Mouse (Mus musculus): Measurements from ENCODE around the gene Pcdh7.

The Pcdh7 gene

DNA sequence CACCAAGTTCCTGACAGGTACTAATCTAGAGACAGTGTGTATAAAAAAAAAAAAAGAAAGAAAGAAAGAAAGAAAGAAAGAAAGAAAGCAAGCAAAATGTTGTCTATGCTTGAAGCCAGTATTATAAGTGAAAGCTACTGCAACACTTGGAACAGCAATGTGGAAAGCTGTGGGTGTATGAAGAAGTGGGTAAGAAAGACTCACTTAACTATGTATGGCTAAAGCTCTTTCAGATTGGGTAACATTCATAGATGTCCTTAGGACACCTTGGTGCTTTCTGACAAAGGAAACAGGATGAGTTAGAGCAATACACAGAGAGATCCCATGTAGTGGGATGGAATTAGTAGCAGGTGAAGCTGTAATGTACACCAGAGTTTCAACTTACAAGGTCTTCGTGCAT lies 32.6 kb downstream of the Pcdh7 start:
- no peak for DNase-seq

DNA sequence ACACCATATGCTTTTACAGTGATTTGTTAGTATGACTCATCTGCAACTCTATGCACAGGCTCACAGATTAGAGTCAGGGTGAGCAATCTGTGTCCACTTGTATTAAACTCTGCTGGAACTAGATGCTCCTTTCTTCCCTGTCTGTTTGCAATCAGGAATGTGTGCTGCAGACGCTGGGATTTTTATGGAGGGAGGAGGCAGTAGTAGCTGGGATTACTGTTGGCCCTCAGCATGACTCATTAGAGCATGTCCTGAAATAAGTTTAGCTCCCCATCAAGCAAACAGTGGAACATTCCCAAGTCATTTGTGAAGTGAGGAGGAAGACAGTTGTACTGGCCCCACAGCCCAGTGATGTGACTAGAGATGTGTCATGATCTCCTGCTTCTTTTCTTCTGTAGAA lies 38.0 kb downstream of the Pcdh7 start:
- DNase-seq: no peak

DNA sequence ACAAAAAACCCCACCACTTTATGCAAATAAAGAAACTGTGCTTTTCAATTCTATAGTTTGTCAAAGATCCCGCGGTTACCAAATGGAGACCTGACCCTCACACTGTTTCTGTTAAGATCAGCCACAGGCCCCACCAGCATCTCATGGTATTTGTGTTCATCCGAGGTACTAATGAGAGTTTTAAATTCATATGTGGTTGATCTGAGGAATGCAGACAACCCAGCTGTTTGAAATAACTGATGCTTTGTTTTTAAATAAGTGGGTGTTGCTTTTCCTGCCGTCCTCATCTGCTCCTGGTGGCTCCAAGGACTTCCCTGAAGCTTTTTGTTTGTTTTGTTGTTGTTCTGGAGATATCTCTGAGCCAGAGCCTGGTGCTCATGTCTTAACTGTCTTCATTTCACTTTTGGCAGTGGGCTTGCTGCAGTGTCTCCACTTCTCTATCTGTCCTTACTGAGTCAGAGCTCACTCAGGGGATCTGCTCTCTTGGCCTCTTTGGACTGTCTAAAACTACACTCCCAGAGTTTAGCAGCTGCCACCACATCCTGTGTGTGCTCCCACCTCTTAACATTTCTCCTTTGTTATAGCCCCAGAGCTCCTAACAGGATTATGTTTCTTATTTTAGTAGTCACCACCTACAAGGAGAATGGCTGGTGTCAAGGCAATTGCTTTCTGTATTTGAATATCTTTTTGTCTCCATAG lies 39.1 kb downstream of the Pcdh7 start:
- DNase-seq: no peak

DNA sequence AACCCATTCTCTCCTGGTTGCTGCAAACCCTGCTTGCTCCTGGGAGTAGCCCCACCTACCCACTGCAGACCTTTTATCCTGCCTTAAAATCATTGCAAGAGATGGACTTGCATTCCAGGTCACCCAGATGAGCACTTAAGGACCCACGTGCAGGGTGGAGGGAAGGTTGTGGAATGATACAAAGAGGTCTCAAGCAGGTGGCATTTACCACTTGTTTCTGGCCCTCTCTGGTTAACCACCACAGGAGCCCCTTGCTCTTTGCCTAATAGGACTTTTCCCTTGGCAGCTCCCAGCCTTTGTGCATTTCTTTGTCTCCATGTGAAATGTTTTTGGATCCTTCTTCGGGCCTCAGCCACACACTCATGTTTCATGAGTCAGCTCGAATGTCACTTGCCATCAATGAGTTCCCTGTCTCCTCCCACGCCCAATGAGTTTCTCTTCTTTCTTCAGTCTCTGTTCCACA lies 39.7 kb downstream of the Pcdh7 start:
- no peak for DNase-seq

DNA sequence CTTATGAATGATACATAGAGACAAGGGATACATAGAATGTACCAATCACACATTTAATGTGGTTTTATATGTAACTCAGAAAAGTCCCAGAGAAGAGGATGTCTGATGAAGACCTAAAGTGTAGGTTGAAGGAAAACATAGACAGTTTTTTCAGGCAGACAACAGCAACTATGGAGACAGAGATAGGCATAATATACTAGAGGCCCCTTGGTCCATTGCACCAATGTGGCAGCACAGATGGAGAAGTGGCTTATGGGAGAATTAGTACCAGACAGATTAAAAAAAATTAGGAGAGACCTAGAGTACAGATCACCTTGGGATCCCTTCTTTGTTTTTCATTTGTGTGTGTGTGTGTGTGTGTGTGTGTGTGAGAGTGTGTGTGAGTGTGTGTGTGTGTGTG lies 41.2 kb downstream of the Pcdh7 start:
- DNase-seq: no peak

DNA sequence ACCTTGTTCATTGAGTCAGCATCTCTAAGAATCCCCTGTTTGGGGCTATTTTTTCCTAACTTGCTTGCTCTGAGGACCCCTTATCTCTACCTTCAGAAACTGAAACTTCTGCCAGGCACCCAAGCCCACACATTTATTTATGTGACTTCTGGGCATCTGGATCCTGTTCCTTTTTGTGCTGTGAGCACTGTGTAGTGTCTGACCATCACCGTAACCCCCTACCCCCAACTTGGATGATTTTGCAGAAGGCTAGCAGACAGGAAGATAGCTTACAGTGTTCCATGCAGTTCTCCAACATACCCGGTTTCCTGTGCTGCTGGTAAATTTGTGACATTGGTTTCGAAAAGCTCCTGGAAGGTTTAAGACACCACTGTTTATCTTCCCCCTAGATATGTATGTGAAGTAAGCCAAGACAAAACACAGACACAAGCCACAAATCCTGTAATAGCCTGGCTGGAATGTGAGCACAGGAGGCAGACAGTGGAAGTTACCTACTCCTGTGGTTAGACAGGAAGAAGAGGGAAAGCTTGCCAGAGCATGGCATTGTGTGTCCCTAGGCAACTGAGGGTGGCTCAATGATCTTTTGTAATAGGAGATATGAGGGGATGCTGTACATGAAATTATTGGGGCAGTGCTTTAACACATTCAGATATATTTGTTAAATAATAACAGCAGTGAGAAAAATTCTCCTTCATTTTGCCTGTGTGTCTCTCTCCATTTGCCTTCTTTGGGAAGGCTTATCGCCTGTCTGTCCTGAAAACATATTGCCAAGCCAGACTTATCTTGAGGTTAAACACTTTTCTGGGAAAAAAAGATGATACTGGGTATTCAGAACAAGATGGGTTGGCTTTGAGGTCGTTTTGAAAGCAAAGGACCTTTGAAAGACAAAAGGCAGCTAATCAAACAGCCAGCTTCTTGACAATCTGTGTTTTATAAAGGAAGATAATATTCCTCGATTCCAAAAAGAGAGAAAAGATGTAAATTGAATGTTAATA lies 42.6 kb downstream of the Pcdh7 start:
- no peak for DNase-seq

DNA sequence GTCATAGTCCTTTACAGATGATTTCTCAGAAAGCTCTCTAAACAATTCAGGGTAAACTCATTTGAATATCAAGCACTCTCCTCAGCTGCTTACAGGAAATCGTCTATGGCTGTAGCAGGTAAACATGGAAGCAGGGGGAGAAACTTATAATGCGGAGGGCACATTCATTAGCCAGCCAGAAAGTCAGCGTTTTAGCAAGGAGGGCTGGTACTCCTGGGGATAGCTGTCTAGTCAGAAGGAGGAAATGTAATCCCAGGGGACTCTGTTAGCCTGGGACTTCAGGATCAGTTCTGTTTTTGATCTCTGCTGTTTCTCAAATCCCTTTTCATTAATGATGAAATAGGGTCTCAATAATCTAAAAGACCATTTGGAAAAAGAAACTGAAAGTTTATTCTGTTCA lies 47.6 kb downstream of the Pcdh7 start:
- no peak for DNase-seq

DNA sequence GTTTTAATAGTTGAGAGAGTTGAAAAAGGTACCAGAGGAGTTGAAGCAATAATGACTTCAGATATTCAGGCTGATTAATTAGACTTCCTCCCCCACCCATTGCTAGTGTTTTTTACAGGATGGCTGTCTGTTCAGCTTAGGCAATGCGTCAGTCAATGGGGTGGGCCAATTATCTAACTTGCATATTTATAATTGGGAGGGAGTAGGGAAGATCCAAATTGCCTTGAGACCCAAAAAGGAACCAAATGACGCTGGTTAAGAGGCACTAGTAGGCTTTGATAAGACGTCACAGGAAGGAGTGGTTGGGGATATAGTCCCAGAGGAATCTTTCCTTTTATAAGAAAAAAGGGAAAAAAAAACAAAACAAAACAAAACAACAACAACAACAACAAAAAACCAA lies 49.6 kb downstream of the Pcdh7 start:
- DNase-seq: no peak

DNA sequence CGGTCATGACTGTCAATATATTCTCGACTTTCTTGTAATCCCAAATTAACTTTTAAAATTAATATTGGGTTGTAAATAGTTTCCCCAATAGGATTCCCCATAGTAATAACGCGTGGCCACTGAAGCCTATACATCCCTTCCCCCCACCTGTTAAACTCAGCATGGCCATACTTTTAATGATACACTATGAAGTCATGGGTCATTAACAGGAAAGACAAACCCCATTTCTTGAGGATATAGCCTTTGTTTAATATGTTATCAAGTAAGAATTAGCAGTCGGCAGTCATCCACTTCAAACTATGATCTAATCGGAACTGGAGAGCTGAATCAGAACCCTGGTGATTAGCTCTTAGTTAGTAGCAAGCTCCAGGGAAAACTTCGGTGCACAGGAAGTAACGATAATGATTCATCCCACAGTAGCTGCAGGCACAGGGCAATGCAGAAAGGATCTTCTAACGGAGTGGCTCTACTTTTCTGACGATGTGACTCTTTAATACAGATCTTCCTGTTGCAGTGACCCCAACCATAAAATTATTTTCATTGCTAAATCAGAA lies 50.8 kb downstream of the Pcdh7 start:
- DNase-seq: no peak

DNA sequence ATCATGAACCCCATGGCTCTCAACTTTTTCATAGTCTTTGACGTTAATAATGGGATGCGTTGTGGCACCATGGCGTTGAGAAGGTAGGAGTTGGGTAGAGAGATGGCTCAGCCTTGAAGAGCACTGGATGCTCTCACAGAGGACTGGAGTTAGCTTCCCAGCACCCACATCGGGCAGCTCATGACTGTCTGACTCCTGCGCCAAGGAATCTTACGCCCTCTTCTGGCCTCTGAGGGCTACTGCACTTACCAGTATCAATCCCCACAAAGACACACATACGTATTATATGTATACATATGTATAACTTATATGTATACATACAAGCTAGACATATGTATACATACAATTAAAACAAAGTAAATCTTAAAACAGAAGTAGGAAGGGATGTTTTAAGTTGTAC lies 51.9 kb downstream of the Pcdh7 start:
- DNase-seq: no peak

DNA sequence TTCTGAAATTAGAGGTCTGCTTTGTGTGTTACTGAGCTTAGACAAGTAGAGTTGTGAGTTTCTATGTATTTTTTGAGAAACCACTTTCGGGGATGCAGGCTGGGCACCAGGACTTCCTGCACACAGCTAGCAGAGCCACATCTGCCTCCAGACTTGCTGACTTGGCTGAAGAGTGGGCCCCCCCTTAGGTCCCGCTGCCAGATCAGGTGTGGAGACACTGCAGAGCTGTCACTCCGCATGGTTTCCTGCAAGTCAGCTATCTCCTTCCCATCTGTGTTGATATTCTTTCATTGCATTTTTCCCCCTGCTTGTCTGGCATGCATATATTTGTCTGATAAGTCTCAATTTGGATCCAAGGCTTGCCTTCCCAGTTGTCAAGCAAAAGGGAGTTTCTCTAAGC lies 52.6 kb downstream of the Pcdh7 start:
- DNase-seq: no peak

DNA sequence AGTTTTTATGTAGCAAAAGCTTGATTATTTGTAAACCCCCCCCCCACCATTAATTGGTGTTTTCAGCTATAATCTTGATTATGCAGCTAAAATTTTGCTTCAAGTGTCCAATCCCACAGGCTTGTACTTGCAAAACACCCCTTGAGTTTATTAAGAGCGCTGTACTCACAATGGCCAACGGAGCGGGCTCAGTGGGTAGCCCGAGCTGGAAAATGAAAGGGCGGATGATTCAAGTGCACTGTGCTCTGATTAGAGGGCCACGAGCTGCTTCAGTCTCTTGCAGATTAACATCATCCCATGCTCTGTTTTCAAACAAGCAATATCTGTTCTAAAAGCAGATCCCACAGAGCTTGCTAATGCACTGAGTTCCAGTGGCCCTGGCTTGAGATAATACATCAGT lies 53.4 kb downstream of the Pcdh7 start:
- DNase-seq: no peak

DNA sequence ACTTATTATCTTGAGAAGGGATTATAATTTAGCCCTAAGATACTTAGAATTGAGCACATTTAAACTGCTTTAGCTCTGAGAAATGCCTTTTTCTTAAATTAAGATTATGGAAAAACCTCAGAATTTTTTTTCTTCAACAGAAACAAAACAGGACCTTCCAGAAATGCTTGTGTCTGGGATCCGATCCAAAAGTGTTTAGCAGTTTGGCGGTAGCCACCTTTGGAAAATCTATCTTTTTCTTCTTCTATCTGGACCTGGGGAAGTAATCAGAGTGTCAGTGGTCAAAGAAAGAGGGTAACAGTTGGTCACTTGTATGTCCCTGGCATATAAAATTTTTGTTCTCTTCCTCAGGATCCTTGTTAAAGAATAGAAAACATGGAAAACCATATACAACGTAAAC lies 54.9 kb downstream of the Pcdh7 start:
- no peak for DNase-seq

DNA sequence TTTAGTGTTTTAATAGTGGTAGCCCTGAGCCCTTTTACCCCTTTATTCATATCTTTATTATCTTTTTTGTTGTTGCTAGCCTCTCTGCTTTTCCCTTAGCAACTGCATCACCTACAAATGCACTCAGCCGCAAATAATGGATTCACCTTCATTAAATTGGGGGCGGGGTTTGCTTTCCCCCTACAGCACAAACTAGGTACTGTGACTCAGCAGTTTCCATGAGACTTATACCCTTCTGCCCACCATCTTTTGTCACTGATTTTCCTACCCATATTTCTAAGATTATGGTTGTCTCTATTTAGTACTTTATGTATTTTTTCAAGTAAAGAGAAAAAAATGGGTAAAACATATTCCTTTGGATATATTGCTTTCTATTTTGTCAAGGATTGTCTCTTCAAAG lies 56.7 kb downstream of the Pcdh7 start:
- no peak for DNase-seq

DNA sequence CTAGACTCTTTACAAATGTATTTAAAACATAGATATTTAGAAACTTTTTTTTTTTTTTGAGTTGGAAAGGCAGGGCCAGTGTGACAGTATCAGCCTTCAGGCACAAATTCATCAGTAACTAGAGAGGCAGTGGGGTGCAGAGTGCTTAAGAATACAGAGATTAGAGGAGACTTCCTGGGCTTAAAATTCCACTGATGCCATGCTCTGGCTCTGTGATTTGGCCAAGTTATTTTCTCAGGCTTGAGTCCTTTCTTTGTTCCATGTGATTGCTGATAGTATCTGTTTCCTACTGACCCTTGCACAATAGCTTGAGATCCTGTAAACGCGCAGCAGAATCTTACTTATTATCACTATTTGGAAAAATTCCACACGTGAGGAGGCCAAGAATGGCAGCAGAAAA lies 60.3 kb downstream of the Pcdh7 start:
- DNase-seq: no peak

DNA sequence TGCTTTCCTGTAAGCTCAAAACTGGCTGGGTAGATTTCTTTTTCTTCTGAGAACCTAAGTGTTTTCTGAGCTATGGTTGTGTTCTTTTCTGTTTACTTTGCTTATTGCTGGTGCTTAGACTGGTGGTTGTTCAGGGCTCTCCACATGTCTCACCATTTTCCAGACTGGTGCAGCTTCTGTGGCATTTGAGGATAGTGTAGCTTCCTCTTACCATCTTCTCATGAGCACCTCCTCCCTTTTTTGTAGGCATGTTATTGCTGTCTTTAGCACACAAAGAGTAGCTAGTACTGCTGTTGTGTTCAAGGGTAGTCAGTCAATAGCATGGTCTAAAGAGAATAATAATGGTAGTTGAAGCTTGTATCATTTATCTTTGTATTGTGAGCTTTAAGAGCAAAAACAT lies 62.2 kb downstream of the Pcdh7 start:
- no peak for DNase-seq

DNA sequence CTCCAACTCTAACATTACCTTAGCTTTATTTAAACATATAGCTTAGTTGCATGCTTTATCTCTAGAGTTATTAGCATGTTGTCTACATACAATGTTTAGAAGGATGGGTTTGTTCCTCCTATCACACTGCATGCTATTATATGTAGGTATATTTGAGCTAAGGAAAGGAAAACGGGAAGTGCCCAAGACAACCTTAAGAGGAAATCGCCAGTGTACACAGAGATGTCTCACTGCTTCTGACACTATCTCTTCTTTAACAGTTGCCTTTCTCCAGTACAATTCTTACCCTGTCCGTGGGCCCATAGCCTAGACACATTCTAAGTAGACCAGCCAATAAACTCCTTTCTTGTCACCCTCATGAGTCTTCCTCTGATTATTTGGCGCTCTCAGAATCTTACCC lies 62.8 kb downstream of the Pcdh7 start:
- no peak for DNase-seq

DNA sequence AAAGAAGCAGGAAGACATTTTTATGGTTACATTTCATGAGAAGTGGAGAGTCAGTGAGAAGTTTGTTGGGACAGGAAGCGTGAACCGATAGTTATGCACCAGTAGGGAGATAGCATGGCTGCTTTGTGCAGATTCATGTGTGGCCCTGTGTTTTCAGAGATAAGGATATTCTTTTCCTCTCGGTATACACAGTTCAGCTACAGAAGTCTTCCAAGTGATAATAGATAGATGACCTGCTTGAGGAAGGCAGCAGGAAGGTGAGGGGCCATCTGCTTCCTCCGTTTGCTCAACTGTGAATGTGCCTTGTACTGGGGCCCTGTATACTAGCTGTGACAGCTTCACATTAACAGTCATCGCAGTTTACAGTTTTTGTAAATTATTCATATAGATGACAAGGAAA lies 64.2 kb downstream of the Pcdh7 start:
- no peak for DNase-seq

DNA sequence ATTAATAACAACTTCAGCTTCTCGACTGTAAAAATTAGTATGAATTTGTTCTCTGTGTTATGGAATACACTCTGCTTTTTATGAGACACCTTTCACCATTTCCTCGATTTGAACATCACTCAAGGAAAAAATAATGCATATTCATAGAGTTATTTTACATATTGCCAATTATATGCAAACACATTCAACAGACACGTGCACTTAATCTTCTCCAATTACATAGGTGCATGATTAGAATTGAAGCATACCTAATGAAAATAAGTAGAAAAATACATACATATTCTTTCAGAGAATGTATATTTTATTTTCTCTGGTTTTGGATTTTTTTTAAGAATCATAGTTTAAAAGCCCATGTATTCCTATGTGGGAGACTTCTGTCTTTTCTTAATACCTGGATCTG lies 64.8 kb downstream of the Pcdh7 start:
- DNase-seq: no peak

DNA sequence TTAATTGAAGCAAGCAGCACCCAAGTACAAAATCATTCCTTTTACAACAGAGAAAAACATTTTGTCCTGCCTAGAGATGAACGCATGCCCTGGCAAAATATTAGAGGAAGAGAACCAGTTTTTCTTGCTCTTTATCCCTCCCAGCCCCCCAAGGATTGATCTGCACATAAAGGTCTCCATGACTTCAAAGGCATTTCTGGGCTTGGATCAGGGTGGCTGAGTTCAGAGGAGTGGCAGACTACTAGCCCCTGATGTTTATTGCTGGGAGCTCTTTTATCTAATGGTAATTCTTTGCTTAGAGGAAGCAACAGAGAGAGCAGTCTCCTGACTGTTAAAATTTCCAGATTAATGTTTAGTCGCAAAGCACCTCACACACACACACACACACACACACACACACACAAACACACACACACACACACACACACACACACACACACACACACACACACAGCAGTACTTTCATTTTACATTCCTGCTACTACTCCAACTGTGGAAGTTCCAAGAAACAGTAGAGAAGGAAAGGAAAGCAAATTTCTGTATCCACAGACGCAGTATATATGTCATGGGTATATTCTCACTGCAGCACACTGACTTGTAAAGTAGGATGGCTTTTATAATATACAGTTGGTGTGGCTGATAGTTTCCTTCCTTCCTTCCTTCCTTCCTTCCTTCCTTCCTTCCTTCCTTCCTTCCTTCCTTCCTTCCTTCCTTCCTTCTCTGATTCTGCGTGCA lies 71.2 kb downstream of the Pcdh7 start:
- no peak for DNase-seq

DNA sequence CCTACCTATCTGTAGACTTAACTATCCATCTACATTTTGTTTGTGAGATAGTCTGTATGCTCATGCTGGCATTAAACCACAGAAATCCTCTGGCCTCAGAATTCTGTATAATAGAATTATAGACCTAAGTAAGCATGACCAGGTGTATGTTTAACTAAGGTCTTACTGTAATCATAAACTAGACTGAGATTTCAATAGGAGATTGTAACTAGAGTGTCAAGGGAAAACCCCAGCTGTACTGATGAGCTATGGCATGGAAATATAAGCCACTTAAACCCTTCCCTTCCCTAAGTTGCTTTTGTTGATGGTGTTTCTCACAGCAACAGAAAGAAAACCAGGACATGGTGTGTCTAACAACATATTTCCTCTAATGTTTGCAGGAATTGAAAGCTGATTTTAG lies 78.6 kb downstream of the Pcdh7 start:
- no peak for DNase-seq

DNA sequence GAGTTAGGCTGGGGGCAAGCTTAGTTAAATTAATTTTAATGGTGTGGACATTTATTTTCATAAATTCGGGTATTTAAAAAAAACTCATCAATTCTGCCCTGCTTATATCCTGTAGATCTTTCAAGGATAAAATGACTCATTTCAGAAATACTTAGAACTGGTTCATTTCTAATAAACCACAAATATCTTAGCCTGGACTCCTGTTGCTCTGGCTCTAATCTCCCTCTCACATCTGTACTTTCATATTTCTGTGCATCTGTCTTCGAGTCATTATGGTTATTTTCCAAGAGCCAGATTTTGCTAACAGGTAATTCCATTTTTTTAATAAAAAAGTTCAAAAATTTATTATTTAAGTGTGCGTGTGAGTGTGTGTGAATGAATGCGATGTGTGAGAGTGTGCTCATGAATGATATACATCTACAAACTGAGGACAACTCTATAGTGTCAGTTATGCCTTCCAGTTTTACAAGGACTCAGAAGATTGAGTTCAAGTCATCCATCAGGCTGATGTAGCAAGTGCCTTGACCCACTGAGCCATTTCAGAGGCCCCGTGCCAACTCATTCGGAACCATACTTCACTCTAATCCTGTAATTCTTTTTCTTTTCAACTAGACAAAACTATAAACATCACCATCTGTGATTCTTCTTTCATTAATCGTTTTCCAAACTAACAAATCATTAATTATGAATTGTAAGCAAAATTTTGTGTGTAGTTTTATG lies 80.3 kb downstream of the Pcdh7 start:
- DNase-seq: no peak

DNA sequence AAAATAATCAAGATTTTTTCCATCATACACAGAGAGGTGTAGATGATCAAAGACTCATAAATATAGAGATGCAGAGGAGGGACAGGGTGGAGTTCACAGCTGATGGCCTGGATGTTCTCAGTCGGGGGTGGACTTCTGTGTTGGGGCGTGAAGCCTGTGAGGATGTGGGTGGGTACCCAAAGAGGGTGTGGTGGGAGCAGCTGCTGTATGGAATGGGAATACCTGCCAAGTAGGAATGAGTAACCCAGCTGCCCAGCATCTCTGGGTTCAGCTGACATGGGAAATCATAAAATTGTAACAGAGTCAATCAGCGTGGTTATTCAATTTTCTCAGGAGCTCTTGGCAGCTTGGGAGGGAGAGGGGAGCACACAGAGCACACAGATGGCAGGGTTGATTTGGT lies 85.3 kb downstream of the Pcdh7 start:
- no peak for DNase-seq
